Mouse (Mus musculus): ENCODE measurements around the gene Cd300c.

GRCm38 (mm10) chr11:114965182-114965828 lies 3.7 kb downstream of the Cd300c start:
- TF ChIP-seq CTCF (IDR thresholded peaks at IDR 0.05; ENCODE audit: low read depth, low read length) = no peak
- no peak for TF ChIP-seq POLR2A (IDR thresholded peaks at IDR 0.05; ENCODE audit: extremely low read depth, insufficient read depth, low read length)

Data from liver, adult 2 months (tissue).